Mouse (Mus musculus) left cerebral cortex, adult 11 months (tissue): ENCODE results near the gene Mgea5.
A peak's percentile ranks its signal among the peaks of the same experiment; 100 is the strongest.

Source experiments
- DNase-seq: peaks from one replicate; pipeline ENCODE4 v3.0.0; 2022; ENCODE audit warnings: low spot score

Gene Mgea5

DNA sequence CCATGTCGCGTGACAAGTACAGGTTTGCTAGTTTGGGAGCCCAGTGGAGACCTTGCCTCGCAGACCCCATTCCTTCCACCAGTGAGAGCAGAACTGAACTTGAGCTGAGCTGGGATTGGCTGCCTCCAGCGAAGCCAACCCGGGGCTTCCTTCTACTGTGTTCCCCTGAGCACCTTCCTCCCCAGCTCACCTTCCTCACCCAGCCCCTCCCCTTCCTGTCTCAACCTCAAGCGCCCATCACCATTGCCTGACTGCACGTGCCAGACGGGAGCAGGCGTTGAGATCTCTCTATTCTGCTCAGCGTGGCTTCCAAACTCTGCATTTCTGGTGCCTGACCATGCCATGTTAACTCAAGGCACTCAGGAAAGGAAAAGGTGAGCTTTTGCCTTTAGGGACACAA is 56.4 kb downstream of the Mgea5 start:
- DNase-seq = no peak

DNA sequence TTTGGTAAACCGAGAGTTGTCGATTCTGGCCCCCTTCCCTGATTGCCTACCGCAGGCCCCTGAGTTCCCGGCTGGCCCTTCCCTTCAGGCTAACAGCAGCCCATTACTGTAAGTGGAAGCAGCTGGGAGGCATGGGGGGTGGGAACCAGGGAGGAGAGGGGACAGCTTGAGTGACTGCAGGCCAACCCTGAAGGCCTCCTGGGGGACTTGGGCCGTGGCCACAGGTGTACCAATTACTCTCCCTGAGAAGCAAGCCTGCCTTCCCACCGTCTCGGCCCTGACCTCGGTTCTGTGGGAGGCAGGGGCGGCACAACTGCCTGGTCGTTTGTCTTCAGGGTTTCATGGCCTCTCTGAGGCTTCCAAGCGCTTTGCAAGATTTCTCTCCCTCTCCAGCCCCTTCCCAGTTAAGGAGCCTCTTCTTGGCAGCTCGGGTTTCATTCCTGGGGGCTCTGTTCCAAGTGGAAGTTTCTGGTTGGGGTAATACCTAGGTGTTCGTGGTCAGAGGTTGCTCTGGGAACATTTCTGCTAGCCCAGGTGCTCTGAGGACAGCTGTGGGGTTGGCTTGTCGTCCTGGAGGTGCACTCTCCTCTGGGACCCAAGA is 57.9 kb downstream of the Mgea5 start:
- DNase-seq = no peak

DNA sequence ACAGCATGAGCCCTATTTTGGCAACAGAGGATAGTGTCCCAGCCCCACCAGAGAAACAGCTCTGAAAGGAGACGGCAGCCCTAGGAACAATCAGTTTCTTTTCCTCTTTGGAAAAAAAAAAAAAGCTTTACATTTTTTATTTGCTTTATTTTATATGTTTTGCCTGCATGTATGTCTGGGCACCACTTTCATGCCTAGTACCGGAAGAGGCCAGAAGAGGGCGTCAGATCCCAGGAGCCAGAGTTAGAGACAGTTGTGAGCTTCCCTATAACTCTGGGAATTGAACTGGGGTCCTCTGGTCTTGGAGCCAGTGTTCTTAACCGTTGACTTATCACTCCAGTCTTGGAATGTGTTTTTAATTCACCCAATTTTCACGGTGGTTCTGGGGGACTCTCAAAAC is 61.4 kb downstream of the Mgea5 start:
- DNase-seq = no peak

DNA sequence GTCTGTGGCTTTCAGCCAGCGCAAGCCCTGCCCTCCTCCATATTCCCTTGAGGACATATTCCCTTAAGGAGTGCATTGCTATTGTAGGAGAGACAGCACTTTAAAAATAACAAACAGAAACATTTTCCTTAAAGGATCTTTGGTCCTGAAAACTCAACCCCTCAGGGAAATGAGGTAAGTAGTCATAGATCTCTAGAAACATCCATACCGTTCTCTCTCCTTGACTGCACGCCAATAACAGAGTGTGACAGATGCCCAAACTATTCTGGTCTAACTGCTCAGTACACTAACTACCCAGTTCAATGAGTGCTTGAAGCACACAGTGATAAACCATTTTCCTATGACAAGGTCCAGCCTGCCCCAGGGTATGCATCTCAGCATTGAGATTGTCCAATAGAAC is 65.4 kb downstream of the Mgea5 start:
- no peak for DNase-seq

DNA sequence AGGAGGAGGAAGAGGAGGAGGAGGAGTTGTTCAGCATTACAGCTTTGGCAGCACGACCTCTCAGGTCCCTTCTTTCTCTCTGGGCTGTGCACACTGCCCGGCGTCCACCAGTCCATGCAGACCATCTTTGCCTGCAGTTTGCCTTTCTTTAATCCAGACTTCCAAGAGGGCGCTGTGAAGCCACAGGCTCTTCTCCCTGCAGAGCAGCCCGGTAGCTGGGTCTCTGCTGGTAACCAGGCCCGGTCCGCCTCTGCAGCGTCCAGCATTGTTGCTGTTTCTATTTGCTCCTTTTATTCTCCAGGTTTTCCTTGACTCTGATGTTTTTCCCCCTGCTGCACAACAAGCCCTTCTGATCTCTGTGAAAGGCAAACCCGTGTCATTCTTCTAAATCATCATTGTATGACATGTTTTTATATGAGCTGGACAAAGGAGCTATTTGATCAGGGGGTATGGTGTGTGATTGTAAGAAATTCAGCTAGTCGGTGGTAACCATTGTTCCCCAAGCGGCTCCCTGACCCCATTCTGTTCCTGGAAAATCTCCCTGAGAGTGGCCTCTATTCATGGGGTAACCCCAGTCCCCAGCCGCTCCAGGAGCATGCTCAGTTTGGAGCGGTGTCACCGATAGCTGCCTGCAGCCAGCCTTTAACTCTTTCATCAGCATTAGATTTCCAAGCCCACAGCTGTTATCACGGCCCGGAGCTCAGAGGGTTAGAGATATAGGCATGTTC is 66.0 kb downstream of the Mgea5 start:
- DNase-seq = peak; percentile 15

DNA sequence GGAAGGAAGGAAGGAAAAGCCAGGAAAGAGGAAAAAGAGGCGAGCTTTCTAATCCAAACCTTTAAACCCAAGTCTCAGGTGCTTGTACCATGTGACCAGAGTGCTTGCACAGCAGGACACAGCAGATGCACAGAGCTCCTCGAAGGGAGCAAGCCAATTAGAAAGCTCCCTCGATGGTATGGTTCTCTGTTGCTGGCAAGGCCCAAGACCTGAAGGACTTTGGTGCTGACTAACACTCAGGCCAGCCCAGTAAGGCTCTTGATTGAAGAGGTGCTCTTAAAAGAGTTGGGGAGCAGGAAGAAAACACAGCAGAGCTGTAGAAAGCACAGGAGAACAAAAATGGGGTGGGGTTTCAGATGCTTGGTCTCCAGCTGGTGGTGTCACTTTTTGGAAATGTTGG is 74.9 kb downstream of the Mgea5 start:
- DNase-seq = no peak
